Mouse (Mus musculus) megakaryocyte progenitor cell, adult 5-6 weeks (primary cell): ENCODE measurements at regions not wholly inside any gene's neighbourhood (a gene's known extent, or its start where the extent isn't known, plus 50 kb on each side); places are given as distances from the start of the nearest gene placed in this dataset.

Experiments
- ATAC-seq: replicated peaks from 2 replicates; pipeline ENCODE4 v1.8.0; 2016; ENCODE audit warnings: mild to moderate bottlenecking, moderate TSS enrichment, inconsistent platforms; ENCODE audit not compliant: poor library complexity

DNA sequence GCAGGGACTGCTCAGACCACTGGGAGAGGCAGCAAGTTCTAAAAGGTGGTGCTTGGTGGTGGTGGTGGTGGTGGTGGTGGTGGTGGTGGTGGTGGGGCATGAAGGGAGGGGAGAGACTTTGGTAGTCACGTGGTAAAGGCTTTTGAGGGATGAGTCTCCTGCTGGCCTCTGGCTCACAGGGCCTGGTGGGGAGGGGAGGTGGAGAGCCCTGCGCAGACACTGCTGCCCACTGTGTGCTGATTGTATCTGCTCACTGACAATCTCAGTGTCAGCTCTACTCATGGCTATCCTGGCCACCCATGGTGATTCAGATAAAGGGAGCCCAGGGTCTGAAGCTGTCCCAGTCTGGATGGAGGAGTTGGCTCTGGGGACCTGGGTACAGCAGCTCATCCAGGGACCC is 55.0 kb upstream of the Gata5 start:
- no peak for ATAC-seq

DNA sequence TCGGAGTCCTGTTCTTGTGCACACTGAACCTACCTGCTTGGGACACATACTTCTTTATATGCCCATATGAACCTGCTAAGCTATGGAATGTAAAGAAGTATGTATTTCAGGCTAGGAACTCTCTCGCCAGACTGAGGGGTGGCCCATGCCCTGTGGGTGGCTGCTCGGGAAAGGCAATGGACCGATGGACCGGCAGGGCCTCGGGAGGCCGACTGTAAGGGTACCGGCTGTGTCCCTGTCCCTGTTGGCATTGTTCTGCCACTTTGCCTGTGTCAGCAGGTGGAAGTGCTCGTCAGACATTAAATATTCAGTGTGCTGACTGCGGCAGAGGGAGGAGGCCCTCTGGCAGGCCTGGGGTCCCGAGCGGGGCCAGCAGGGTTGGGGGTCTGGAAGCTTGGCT is 54.5 kb upstream of the Gata5 start:
- ATAC-seq = no peak

DNA sequence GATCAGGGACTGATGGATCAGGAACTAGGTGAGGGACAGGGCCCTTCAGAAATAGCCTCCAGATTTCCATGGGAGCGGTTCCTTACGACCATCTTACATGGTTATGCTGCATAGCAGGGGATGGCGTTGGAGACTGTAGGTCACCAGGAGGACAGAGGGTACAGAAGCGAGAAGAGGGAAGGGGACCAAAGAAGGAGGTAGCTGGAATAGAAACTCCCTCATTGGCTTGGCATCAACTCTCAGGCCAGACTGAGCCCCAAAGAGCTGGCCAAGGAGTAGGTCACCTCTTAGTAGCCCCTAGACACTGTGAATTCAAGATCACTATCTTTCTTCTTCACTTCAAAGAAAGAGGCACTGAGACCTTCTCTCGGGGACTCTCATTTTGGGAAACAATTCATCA is 53.6 kb upstream of the Gata5 start:
- no peak for ATAC-seq

DNA sequence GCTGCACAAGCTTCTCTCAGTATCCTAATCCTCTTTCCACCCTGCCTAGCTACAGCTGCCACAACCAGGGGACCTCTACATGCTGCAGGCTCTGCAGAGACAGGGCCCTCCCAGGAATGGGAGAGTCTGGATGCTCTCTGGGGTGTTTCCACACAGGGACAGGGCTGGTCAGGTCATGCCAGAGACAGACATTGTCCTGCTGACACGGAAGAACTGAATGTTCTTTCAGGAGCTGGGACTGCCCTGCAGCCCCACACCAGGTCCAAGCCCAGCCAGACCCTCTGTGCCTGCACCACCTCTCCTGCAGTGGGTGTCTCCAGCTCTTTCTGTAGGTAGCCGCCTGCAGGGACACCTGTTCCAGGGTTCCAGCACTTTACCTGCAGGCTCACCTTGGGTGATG is 52.8 kb upstream of the Gata5 start:
- no peak for ATAC-seq

DNA sequence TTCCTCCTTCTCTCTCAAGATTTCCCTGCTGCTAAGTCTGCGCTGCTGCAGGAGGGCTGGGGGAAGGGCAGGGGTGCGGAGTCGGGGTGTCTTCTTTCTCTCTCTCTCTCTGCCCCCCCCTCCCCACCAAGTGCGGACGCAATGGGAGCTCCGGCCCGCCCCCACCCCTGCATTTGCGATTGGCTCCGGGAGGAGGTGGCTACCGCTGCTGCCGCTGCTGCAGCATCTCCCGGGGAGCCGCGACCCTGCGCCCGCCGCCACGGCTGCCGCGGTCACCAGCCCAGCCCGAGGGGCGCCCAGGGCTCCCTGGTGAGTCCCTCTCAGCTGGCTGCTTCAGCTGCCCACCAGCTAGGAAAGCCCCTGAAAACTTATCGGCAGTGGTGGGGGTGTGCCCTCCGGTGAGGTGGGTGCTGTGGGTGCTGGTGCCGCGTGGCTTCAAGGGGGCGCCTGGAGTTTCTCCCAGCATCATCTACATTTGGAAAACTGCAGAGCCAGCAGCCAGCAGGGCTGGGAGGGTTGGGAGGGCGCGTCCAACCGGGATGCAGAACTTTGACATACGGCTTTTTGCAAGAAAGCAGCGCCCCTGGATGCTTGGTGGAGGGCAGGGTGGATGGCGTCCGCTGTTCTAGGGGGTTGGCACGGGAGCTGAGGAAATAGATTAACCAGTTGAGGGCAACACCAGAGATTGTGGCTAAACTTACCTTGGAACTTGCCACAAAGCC is 51.6 kb upstream of the Gata5 start:
- no peak for ATAC-seq

GRCm38 (mm10) chr2:180385231-180385895 is 50.9 kb upstream of the Gata5 start:
- ATAC-seq = no peak
